Mouse (Mus musculus) spleen, postnatal 0 days (tissue): ENCODE data around the gene Slc23a2. TPM values are rescaled to one million over a fixed set of nuclear protein-coding genes. Genes with fewer than 3 reads are reported as not detected.

Experiments used
- polyA plus RNA-seq: library from polyadenylated mRNA; unstranded; fragments of >200 nt; fragmentation: Nextera tagmentation; extraction: Ambion mirVana; gene quantifications from 2 replicates; pipeline ENCODE4 v1.2.1, GENCODE M21; 2015

The Slc23a2 gene
- 3.9 and 5.6 TPM in 2 replicates for polyA plus RNA-seq

GRCm38 (mm10) chr2:132144971-132145691 lies at the start of gene Slc23a2:
TSS of gene Slc23a2 (minus strand) at chr2:132145108.

GRCm38 (mm10) chr2:132029646-132030417 lies 115.1 kb downstream of the Slc23a2 start, which contains the start of gene Rassf2:
TSS of gene Rassf2 (minus strand) at chr2:132030258.

Other genes with a start within 250 kb of the Slc23a2 start
- gene Prnp, start 235.2 kb downstream of the Slc23a2 start, polyA plus RNA-seq: 54.0 and 55.1 TPM in 2 replicates
- gene Prn, start 235.2 kb downstream of the Slc23a2 start, polyA plus RNA-seq: not detected in 2 replicates
- gene Prnd, start 194.2 kb downstream of the Slc23a2 start, polyA plus RNA-seq: 12.1 and 14.0 TPM in 2 replicates
- gene Rassf2, start 114.8 kb downstream of the Slc23a2 start, polyA plus RNA-seq: 5.9 and 7.7 TPM in 2 replicates
- gene Tmem230, start 102.7 kb upstream of the Slc23a2 start, polyA plus RNA-seq: 21.1 and 23.5 TPM in 2 replicates
- 376 and 467 TPM in 2 replicates for gene Pcna, start 108.2 kb upstream of the Slc23a2 start, polyA plus RNA-seq
- 11.8 and 12.7 TPM in 2 replicates for gene Cds2, start 118.0 kb upstream of the Slc23a2 start, polyA plus RNA-seq
- 0.07 and 0.08 TPM in 2 replicates for gene Prokr2, start 240.3 kb upstream of the Slc23a2 start, polyA plus RNA-seq